26 mouse cellular contexts compared by ENCODE assay signal in genomic region chr3:35280981-35281380, GRCm38 (mm10).
DNase-seq lines count a peak whose midpoint lies in the region; ATAC-seq and TF ChIP-seq lines count a peak whose summit lies in the region.
"Had no signal": no experiment of that assay in that cellular context is flagged by ENCODE, and none has a peak within 500 bp of the region (broad histone marks: within the 10 kb centered on the region; RNA-seq: fewer than 3 reads in every experiment).

No protein-coding gene starts in this region.

- ATAC-seq in embryonic facial prominence, embryonic 14.5 days (ENCODE audit: low read depth) = no peak
- ATAC-seq in kidney, postnatal 0 days (replicated peaks; ENCODE audit: low FRiP score, low read depth) = no peak
- ATAC-seq in forebrain, postnatal 0 days = peak; percentile 74
- ATAC-seq: CD4-positive, CD25-positive, alpha-beta regulatory T cell, adult 4 months; intestine, postnatal 0 days; liver, postnatal 0 days; midbrain, embryonic 15.5 days; Patski had no signal

- 43% methylated on average over 5 of the region's 5 CpGs for WGBS in embryonic facial prominence, embryonic 14.5 days
- 84% methylated on average over 5 of the region's 5 CpGs for WGBS in embryonic facial prominence, embryonic 10.5 days
- whole genome bisulfite sequencing in kidney, postnatal 0 days = 43% methylated on average over 5 of the region's 5 CpGs
- 43% methylated on average over 5 of the region's 5 CpGs for WGBS in forebrain, postnatal 0 days

- peak; percentile 61 for DNase-seq in embryonic facial prominence, embryonic 14.5 days (ENCODE audit: low spot score)
- DNase-seq in embryonic facial prominence, embryonic 10.5 days (ENCODE audit: low spot score) = no peak
- DNase-seq in kidney, postnatal 0 days (ENCODE audit: low spot score) = peak; percentile 31
- DNase-seq in kidney, postnatal 14 days = no peak
- DNase-seq in 3T3-L1 (ENCODE audit: low read depth, low spot score) = peak; percentile 25
- DNase-seq in forebrain, postnatal 0 days = peak; percentile 73
- no peak for DNase-seq in embryo, embryonic 11 days
- no peak for DNase-seq in left cerebral cortex, adult 11 months (ENCODE audit: low spot score)
- DNase-seq: adrenal gland, postnatal 25 days; cerebellum, adult 9-10 months; gastrocnemius, adult 2 months; heart, postnatal 36 days; liver, postnatal 0 days; lung, postnatal 10 days; right cerebral cortex, postnatal 14 days; thymus, adult 2 months had no signal

- TF ChIP-seq CTCF in kidney, postnatal 0 days (IDR thresholded peaks at IDR 0.05; ENCODE audit: low read depth) = no peak
- TF ChIP-seq CTCF in forebrain, postnatal 0 days (IDR thresholded peaks at IDR 0.05; ENCODE audit: low read depth) = no peak

- no peak overlapping the region for H3K9ac ChIP-seq in embryonic facial prominence, embryonic 14.5 days (ENCODE audit: low read depth, low read length)
- no peak overlapping the region for H3K9ac ChIP-seq in kidney, postnatal 0 days (ENCODE audit: low read depth, low read length)
- no peak overlapping the region for H3K9ac ChIP-seq in forebrain, postnatal 0 days
- H3K9ac ChIP-seq: embryonic facial prominence, embryonic 13.5 days; hindbrain, embryonic 15.5 days; kidney, embryonic 15.5 days; liver, postnatal 0 days; midbrain, embryonic 15.5 days; neural tube, embryonic 15.5 days; stomach, embryonic 15.5 days had no signal

- H3K4me1 ChIP-seq in embryonic facial prominence, embryonic 14.5 days (ENCODE audit: control insufficient read depth, insufficient read depth, low read length) = no peaks in the 10 kb centered on the region
- no peaks in the 10 kb centered on the region for H3K4me1 ChIP-seq in embryonic facial prominence, embryonic 10.5 days
- no peaks in the 10 kb centered on the region for H3K4me1 ChIP-seq in kidney, postnatal 0 days (replicated peaks; ENCODE audit: insufficient read depth, low read length)
- H3K4me1 ChIP-seq in forebrain, postnatal 0 days (ENCODE audit: insufficient read depth) = no peaks in the 10 kb centered on the region
- H3K4me1 ChIP-seq: embryonic facial prominence, embryonic 13.5 days; hindbrain, embryonic 15.5 days; kidney, embryonic 15.5 days; limb, embryonic 10.5 days; midbrain, embryonic 15.5 days; neural tube, embryonic 15.5 days; stomach, embryonic 15.5 days had no signal

- no peak overlapping the region for H3K4me3 ChIP-seq in embryonic facial prominence, embryonic 14.5 days (ENCODE audit: low read depth, low read length)
- H3K4me3 ChIP-seq in embryonic facial prominence, embryonic 10.5 days = no peak overlapping the region
- no peak overlapping the region for H3K4me3 ChIP-seq in kidney, postnatal 0 days (replicated peaks; ENCODE audit: low read depth, low read length)
- H3K4me3 ChIP-seq in forebrain, postnatal 0 days (ENCODE audit: low read depth, low read length) = no peak overlapping the region
- H3K4me3 ChIP-seq: embryonic facial prominence, embryonic 13.5 days; gastrocnemius, adult 2 months; hindbrain, embryonic 15.5 days; kidney, embryonic 15.5 days; limb, embryonic 10.5 days; midbrain, embryonic 15.5 days; neural tube, embryonic 15.5 days; stomach, embryonic 15.5 days had no signal

- no peak overlapping the region for H3K27ac ChIP-seq in embryonic facial prominence, embryonic 14.5 days (replicated peaks; ENCODE audit: low read depth, low read length)
- no peak overlapping the region for H3K27ac ChIP-seq in embryonic facial prominence, embryonic 10.5 days (replicated peaks)
- H3K27ac ChIP-seq in kidney, postnatal 0 days = no peak overlapping the region
- no peak overlapping the region for H3K27ac ChIP-seq in forebrain, postnatal 0 days (ENCODE audit: low read depth, low read length)
- H3K27ac ChIP-seq: embryonic facial prominence, embryonic 13.5 days; gastrocnemius, adult 2 months; hindbrain, embryonic 15.5 days; kidney, embryonic 15.5 days; limb, embryonic 10.5 days; midbrain, embryonic 15.5 days; neural tube, embryonic 15.5 days; stomach, embryonic 15.5 days had no signal

- H3K27me3 ChIP-seq in embryonic facial prominence, embryonic 14.5 days (replicated peaks; ENCODE audit: control insufficient read depth, insufficient read depth, low read length) = no peaks in the 10 kb centered on the region
- no peaks in the 10 kb centered on the region for H3K27me3 ChIP-seq in embryonic facial prominence, embryonic 10.5 days (replicated peaks; ENCODE audit: low read depth, poor library complexity, severe bottlenecking)
- no peaks in the 10 kb centered on the region for H3K27me3 ChIP-seq in kidney, postnatal 0 days (ENCODE audit: insufficient read depth, low read length)
- no peaks in the 10 kb centered on the region for H3K27me3 ChIP-seq in forebrain, postnatal 0 days (ENCODE audit: insufficient read depth, low read length)
- H3K27me3 ChIP-seq: embryonic facial prominence, embryonic 13.5 days; hindbrain, embryonic 15.5 days; kidney, embryonic 15.5 days; midbrain, embryonic 15.5 days; neural tube, embryonic 15.5 days; stomach, embryonic 15.5 days had no signal

- H3K9me3 ChIP-seq in embryonic facial prominence, embryonic 14.5 days (ENCODE audit: control insufficient read depth, low read length) = no peaks in the 10 kb centered on the region
- H3K9me3 ChIP-seq in embryonic facial prominence, embryonic 10.5 days = no peaks in the 10 kb centered on the region
- no peaks in the 10 kb centered on the region for H3K9me3 ChIP-seq in kidney, postnatal 0 days (replicated peaks; ENCODE audit: low read length)
- H3K9me3 ChIP-seq in forebrain, postnatal 0 days (ENCODE audit: low read length) = no peaks in the 10 kb centered on the region
- H3K9me3 ChIP-seq: embryonic facial prominence, embryonic 13.5 days; hindbrain, embryonic 15.5 days; kidney, embryonic 15.5 days; limb, embryonic 10.5 days; midbrain, embryonic 15.5 days; stomach, embryonic 15.5 days had no signal

- H3K4me2 ChIP-seq in embryonic facial prominence, embryonic 14.5 days (ENCODE audit: low read depth, low read length) = no peak overlapping the region
- H3K4me2 ChIP-seq in kidney, postnatal 0 days (ENCODE audit: low read length) = no peak overlapping the region
- no peak overlapping the region for H3K4me2 ChIP-seq in forebrain, postnatal 0 days (ENCODE audit: low read depth)
- H3K4me2 ChIP-seq: embryonic facial prominence, embryonic 13.5 days; hindbrain, embryonic 15.5 days; kidney, embryonic 15.5 days; midbrain, embryonic 15.5 days; neural tube, embryonic 15.5 days; stomach, embryonic 15.5 days had no signal

- no peaks in the 10 kb centered on the region for H3K36me3 ChIP-seq in embryonic facial prominence, embryonic 14.5 days (ENCODE audit: control insufficient read depth, insufficient read depth, low read length)
- H3K36me3 ChIP-seq in embryonic facial prominence, embryonic 10.5 days (replicated peaks) = no peaks in the 10 kb centered on the region
- no peaks in the 10 kb centered on the region for H3K36me3 ChIP-seq in kidney, postnatal 0 days (ENCODE audit: insufficient read depth, low read length)
- H3K36me3 ChIP-seq in forebrain, postnatal 0 days (ENCODE audit: insufficient read depth) = no peaks in the 10 kb centered on the region
- H3K36me3 ChIP-seq: embryonic facial prominence, embryonic 13.5 days; hindbrain, embryonic 15.5 days; kidney, embryonic 15.5 days; limb, embryonic 10.5 days; midbrain, embryonic 15.5 days; neural tube, embryonic 15.5 days; stomach, embryonic 15.5 days had no signal

Comparison
In these comparisons a context has a peak if more than half of its experiments do, and no peak if none do; other contexts are left out.
1. DNase-seq: peak in embryonic facial prominence, embryonic 14.5 days (single experiment), kidney, postnatal 0 days (single experiment), 3T3-L1 (single experiment) and forebrain, postnatal 0 days (single experiment); none in embryonic facial prominence, embryonic 10.5 days (single experiment), kidney, postnatal 14 days (single experiment), embryo, embryonic 11 days (single experiment) and left cerebral cortex, adult 11 months (single experiment).